In genomic region chrX:106950558-106950957, GRCm38 (mm10) we compare ENCODE assay signal across 32 mouse cellular contexts. TPM values are rescaled to one million over a fixed set of nuclear protein-coding genes. Genes with fewer than 3 reads are reported as not detected.
DNase-seq lines count a peak whose midpoint lies in the region; ATAC-seq lines count a peak whose summit lies in the region.
"Had no signal": no experiment of that assay in that cellular context is flagged by ENCODE, and none has a peak within 500 bp of the region (broad histone marks: within the 10 kb centered on the region; RNA-seq: fewer than 3 reads in every experiment).

No protein-coding gene starts in this region.

- no peaks in the 10 kb centered on the region for H3K4me1 ChIP-seq in kidney, embryonic 15.5 days
- H3K4me1 ChIP-seq in midbrain, embryonic 12.5 days, result no peaks in the 10 kb centered on the region
- no peaks in the 10 kb centered on the region for H3K4me1 ChIP-seq in midbrain, embryonic 15.5 days
- H3K4me1 ChIP-seq: embryonic facial prominence, embryonic 13.5 days; liver, embryonic 12.5 days; midbrain, embryonic 13.5 days; neural tube, embryonic 12.5 days had no signal

- H3K27ac ChIP-seq in kidney, embryonic 15.5 days, result peak overlapping the region; percentile 27; the same call in 1 of the 2 replicates
- H3K27ac ChIP-seq in midbrain, embryonic 12.5 days (replicated peaks), result no peak overlapping the region
- no peak overlapping the region for H3K27ac ChIP-seq in midbrain, embryonic 15.5 days
- H3K27ac ChIP-seq: embryonic facial prominence, embryonic 13.5 days; gastrocnemius, adult 2 months; layer of hippocampus, adult 2 months; liver, embryonic 12.5 days; macrophage; midbrain, embryonic 13.5 days; neural tube, embryonic 12.5 days had no signal

- H3K36me3 ChIP-seq in kidney, embryonic 15.5 days, result no peaks in the 10 kb centered on the region
- no peaks in the 10 kb centered on the region for H3K36me3 ChIP-seq in midbrain, embryonic 12.5 days
- H3K36me3 ChIP-seq in midbrain, embryonic 15.5 days (replicated peaks), result no peaks in the 10 kb centered on the region
- H3K36me3 ChIP-seq: embryonic facial prominence, embryonic 13.5 days; liver, embryonic 12.5 days; midbrain, embryonic 13.5 days; neural tube, embryonic 12.5 days had no signal

- 75% methylated on average over 1 of the region's 1 CpGs for WGBS in kidney, embryonic 15.5 days
- 31% methylated on average over 1 of the region's 1 CpGs for WGBS in midbrain, embryonic 12.5 days
- WGBS in midbrain, embryonic 15.5 days, result 24% methylated on average over 1 of the region's 1 CpGs

- H3K9ac ChIP-seq in kidney, embryonic 15.5 days, result no peak overlapping the region
- no peak overlapping the region for H3K9ac ChIP-seq in midbrain, embryonic 12.5 days (replicated peaks)
- H3K9ac ChIP-seq in midbrain, embryonic 15.5 days, result no peak overlapping the region
- H3K9ac ChIP-seq: embryonic facial prominence, embryonic 13.5 days; liver, embryonic 12.5 days; liver, postnatal 0 days; midbrain, embryonic 13.5 days; neural tube, embryonic 12.5 days had no signal

- no peaks in the 10 kb centered on the region for H3K9me3 ChIP-seq in kidney, embryonic 15.5 days (replicated peaks)
- H3K9me3 ChIP-seq in midbrain, embryonic 12.5 days, result no peaks in the 10 kb centered on the region
- H3K9me3 ChIP-seq in midbrain, embryonic 15.5 days, result no peaks in the 10 kb centered on the region
- H3K9me3 ChIP-seq: embryonic facial prominence, embryonic 13.5 days; liver, embryonic 12.5 days; midbrain, embryonic 13.5 days; neural tube, embryonic 12.5 days had no signal

- no peak overlapping the region for H3K4me2 ChIP-seq in kidney, embryonic 15.5 days
- no peak overlapping the region for H3K4me2 ChIP-seq in midbrain, embryonic 12.5 days (replicated peaks)
- H3K4me2 ChIP-seq in midbrain, embryonic 15.5 days, result no peak overlapping the region
- H3K4me2 ChIP-seq: embryonic facial prominence, embryonic 13.5 days; heart, embryonic 11.5 days; liver, embryonic 12.5 days; midbrain, embryonic 13.5 days; neural tube, embryonic 12.5 days had no signal

- H3K4me3 ChIP-seq in kidney, embryonic 15.5 days (replicated peaks), result no peak overlapping the region
- no peak overlapping the region for H3K4me3 ChIP-seq in midbrain, embryonic 12.5 days
- no peak overlapping the region for H3K4me3 ChIP-seq in midbrain, embryonic 15.5 days
- H3K4me3 ChIP-seq: embryonic facial prominence, embryonic 13.5 days; erythroblast, embryonic 14.5 days; gastrocnemius, adult 2 months; layer of hippocampus, adult 2 months; liver, embryonic 12.5 days; midbrain, embryonic 13.5 days; neural tube, embryonic 12.5 days had no signal

- ATAC-seq in kidney, embryonic 15.5 days (replicated peaks; ENCODE audit: low FRiP score), result no peak
- peak; percentile 62; the same call in 1 of the 2 replicates for ATAC-seq in midbrain, embryonic 12.5 days (ENCODE audit: low FRiP score, low read depth)
- no peak for ATAC-seq in midbrain, embryonic 15.5 days (replicated peaks)
- ATAC-seq: CD4-positive, CD25-positive, alpha-beta regulatory T cell, adult 4 months; forebrain, embryonic 16.5 days; intestine, embryonic 16.5 days; liver, embryonic 12.5 days; liver, postnatal 0 days; lung, postnatal 0 days; midbrain, embryonic 13.5 days had no signal

- 0 out of 2 replicates have a peak, but pooled peaks cover 6% of the 10 kb centered on the region for H3K27me3 ChIP-seq in kidney, embryonic 15.5 days
- peaks cover 2% of the 10 kb centered on the region; the same call in 1 of the 2 replicates for H3K27me3 ChIP-seq in midbrain, embryonic 12.5 days
- no peaks in the 10 kb centered on the region for H3K27me3 ChIP-seq in midbrain, embryonic 15.5 days (replicated peaks)
- H3K27me3 ChIP-seq: embryonic facial prominence, embryonic 13.5 days; liver, embryonic 12.5 days; midbrain, embryonic 13.5 days; neural tube, embryonic 12.5 days had no signal

- DNase-seq in kidney, adult 18-20 months, result no peak
- peak; percentile 14 for DNase-seq in embryo, embryonic 10.5 days (ENCODE audit: low spot score)
- no peak for DNase-seq in layer of hippocampus, postnatal 36 days
- no peak for DNase-seq in ovary, adult 18-20 months (ENCODE audit: low spot score)
- DNase-seq: adrenal gland, adult 8-10 months; cerebellum, adult 2 months; cerebellum, postnatal 14 days; gastrocnemius, adult 2 months; gastrocnemius, postnatal 36 days; heart, adult 18-20 months; heart, postnatal 10 days; kidney, adult 9 months; kidney, postnatal 25 days; left cerebral cortex, postnatal 4 days; liver, postnatal 0 days; thymus, postnatal 4 days had no signal

RNA-seq across cellular contexts. Expression of gene Lpar4, which starts 30.1 kb away (rescaled TPM):
- 15.3 and 16.6 TPM in 2 replicates for polyA plus RNA-seq in kidney, embryonic 15.5 days (2015; fragmentation: Nextera tagmentation; extraction: Ambion mirVana)
- 14.0 and 15.0 TPM in 2 replicates for polyA plus RNA-seq in midbrain, embryonic 12.5 days (2016; fragmentation: Nextera tagmentation; extraction: Ambion mirVana)
- 4.8 and 5.1 TPM in 2 replicates for polyA plus RNA-seq in midbrain, embryonic 15.5 days (2015; fragmentation: Nextera tagmentation; extraction: Ambion mirVana)
- total RNA-seq in layer of hippocampus, postnatal 36 days (2021), result 1 to 10 TPM; 1.9 to 2.6 TPM
- polyA plus RNA-seq: CD4-positive, CD25-positive, alpha-beta regulatory T cell, adult 4 months; erythroblast, embryonic 14.5 days; macrophage; small intestine, adult 2 months had no signal
